Mouse (Mus musculus) brain, embryonic 14.5 days (tissue): ENCODE results near the gene Bub1.

ENCODE experiments used
- CTCF ChIP-seq: fragments of 200-500 bp; IDR thresholded peaks from 2 replicates; pipeline ENCODE4 v1.5.1; 2012; ENCODE audit warnings: inconsistent platforms, mild to moderate bottlenecking, moderate library complexity, borderline replicate concordance; ENCODE audit not compliant: insufficient read depth, insufficient read length; ENCODE audit errors: extremely low read depth
- POLR2A ChIP-seq: fragments of 200-500 bp; IDR thresholded peaks from 2 replicates; pipeline ENCODE4 v1.6.1; 2012; ENCODE audit warnings: mild to moderate bottlenecking, inconsistent platforms, borderline replicate concordance; ENCODE audit not compliant: poor library complexity, insufficient read depth, insufficient read length, severe bottlenecking; ENCODE audit errors: extremely low read depth

- TF ChIP-seq CTCF (no peak), POLR2A (no peak)
Observed at GRCm38 (mm10) chr2:127761587-127761986, 70.1 kb downstream of the Bub1 start.
